Mouse (Mus musculus): ENCODE measurements at regions not wholly inside any gene's neighbourhood (a gene's known extent, or its start where the extent isn't known, plus 50 kb on each side); places are given as distances from the start of the nearest gene placed in this dataset.

GRCm38 (mm10) chr10:125164671-125165070, 224.6 kb downstream of the Slc16a7 start:
- no peak for DNase-seq (ENCODE audit: low spot score in 2 of 2)

DNA sequence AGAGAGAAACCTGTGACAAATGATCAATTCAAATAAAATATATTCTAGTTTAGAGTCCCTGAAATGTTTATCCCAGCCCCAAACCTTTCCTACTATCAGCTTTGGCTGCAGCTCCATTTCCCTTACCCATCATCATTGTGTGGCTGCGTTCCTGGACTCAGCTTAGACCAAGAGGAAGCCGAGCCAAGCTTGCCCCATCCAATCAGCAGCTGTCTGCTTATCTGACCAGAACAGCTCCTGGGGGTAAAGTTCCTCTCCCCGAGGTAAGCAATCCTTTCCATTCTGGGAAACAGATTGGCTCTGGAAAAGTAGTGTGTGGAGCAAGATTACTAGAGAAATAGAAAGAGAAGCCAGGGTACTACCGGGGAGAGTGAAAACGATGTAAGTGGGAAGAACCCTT, 228.2 kb downstream of the Slc16a7 start:
- DNase-seq (ENCODE audit: low spot score in 2 of 2): no peak

GRCm38 (mm10) chr10:125148753-125149152, 240.5 kb downstream of the Slc16a7 start:
- no peak for DNase-seq (ENCODE audit: low spot score in 2 of 2)

DNA sequence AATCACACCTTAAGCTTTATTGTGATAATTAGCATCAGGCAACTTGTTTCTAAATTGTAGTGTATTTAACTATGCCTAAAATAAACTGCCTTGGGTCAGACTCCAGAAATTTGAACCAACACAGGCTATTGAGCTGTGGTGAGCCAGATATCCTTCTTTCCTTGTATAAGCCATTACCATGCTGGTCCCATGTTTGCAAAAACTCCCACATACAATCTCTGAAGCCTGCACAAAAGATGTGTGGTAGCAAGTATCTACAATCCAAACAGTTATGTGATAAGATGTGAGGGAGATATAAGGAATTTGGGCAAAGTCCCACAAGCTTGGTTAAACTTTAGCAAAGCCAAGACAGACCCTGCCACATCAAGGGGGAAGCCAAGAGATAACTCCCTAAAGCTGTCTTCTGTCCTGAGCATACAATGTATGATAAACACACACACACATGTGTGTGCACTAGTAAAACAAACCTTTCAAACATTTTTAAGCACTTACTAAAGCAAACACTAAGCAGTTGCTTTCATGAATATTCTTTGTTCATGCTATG, 242.0 kb downstream of the Slc16a7 start:
- no peak for DNase-seq (ENCODE audit: low spot score in 2 of 2)

DNA sequence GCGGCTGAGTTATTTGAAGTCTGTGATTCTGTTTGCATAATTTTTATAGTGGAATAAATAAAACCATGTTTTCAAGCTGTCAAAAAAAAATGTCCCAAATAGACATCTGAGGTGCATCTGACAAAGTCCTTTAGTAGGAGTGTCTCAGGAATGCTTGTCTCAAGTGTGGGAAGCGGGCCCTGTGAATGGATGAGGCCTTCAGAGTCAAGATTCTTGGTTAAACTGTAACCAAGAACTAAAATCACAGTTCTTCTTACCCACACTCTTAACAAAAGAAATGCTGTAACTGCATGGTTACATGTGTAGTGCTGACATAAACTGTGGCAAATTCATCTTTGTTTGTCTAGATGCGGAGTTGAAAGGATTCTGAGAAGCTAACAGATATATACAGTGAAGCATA, 242.9 kb downstream of the Slc16a7 start:
- peak in 1 of 2 experiments; percentile 5 for DNase-seq (ENCODE audit: low spot score in 2 of 2)

DNA sequence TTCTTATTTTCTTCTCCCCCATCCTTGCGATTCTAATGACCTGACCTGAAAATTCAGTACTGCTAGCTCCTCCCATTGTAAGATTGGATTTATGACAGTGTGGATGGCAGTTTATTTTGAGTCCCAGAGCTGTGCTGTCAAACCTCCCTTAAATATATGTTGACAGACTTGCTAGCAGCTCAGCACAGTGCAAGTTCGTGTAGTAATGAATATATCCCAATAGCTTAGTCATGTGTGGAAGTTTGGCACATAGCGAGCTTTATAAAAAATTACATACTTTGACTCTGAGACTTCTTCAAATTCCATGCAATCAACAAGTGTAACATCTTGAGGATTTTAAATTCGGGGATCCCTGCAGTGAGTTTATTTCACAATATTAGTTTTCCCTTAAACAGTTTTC, 243.5 kb downstream of the Slc16a7 start:
- DNase-seq (ENCODE audit: low spot score in 2 of 2): no peak

- peak; percentile 76 to 93 for DNase-seq (ENCODE audit: low spot score in 2 of 2)
Observed at GRCm38 (mm10) chr10:125121762-125122161, 267.5 kb downstream of the Slc16a7 start.

- no peak for DNase-seq (ENCODE audit: low spot score in 2 of 2)
Observed at GRCm38 (mm10) chr10:125114318-125114717, 274.9 kb downstream of the Slc16a7 start.

DNA sequence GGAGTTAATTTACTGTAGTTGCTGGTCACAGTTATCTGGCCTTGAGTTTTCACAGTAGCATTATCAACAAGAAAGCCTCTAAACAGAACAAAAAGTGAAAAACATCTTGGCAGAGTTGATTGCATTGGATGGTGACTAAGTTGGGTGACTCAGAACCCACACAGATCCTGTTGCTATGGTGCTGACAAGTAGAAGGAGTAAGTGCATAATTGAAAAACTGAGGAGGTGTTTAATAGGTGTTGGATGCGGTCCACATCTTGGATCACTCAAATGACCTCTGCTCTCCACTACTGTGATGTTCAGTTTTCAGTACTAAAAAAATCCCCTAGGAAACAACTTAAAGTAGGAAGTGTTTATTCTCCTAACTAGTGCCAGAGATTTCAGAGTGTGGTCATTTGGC, 280.3 kb downstream of the Slc16a7 start:
- no peak for DNase-seq (ENCODE audit: low spot score in 2 of 2)

GRCm38 (mm10) chr10:125084975-125085374, 304.3 kb downstream of the Slc16a7 start:
- DNase-seq (ENCODE audit: low spot score in 2 of 2): peak in 1 of 2 experiments; percentile 71

GRCm38 (mm10) chr10:125072401-125072800, 316.9 kb downstream of the Slc16a7 start:
- DNase-seq (ENCODE audit: low spot score in 2 of 2): no peak

GRCm38 (mm10) chr10:125070246-125070645, 319.0 kb downstream of the Slc16a7 start:
- DNase-seq (ENCODE audit: low spot score in 2 of 2): peak; percentile 11 to 36

DNA sequence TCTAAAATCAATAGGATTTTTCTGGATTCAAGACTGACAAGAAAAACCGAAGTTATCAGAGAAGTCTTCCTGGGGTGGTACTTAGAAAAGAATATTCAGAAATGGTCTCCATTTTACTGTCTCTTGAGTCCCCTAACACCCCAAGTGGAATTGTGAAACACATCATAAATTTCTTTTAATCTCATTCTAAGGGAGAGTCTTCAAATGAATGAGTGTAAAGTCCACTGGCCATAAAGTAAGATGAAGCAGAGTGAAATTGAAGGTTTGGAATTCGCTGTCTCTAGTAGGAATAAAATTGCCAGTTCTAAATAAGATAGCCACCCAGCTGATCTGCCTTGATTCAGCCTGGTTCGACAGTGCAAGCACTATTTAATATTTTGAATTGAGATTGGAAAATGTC, 350.0 kb downstream of the Slc16a7 start:
- DNase-seq (ENCODE audit: low spot score in 2 of 2): no peak

GRCm38 (mm10) chr10:125035631-125036030, 353.6 kb downstream of the Slc16a7 start:
- no peak for DNase-seq (ENCODE audit: low spot score in 2 of 2)

- DNase-seq (ENCODE audit: low spot score in 2 of 2): no peak
Observed at GRCm38 (mm10) chr10:125028347-125028746, 360.9 kb downstream of the Slc16a7 start.

GRCm38 (mm10) chr10:125026851-125027250, 362.4 kb downstream of the Slc16a7 start:
- peak; percentile 12 to 45 for DNase-seq (ENCODE audit: low spot score in 2 of 2)

Measured in layer of hippocampus, postnatal 14 days (tissue).